Mouse (Mus musculus) kidney, adult 11 months (tissue): ENCODE results near the gene Gm10638.

ENCODE experiments used
- DNase-seq: peaks from one replicate; pipeline ENCODE4 v3.0.0; 2022

The Gm10638 gene

DNA sequence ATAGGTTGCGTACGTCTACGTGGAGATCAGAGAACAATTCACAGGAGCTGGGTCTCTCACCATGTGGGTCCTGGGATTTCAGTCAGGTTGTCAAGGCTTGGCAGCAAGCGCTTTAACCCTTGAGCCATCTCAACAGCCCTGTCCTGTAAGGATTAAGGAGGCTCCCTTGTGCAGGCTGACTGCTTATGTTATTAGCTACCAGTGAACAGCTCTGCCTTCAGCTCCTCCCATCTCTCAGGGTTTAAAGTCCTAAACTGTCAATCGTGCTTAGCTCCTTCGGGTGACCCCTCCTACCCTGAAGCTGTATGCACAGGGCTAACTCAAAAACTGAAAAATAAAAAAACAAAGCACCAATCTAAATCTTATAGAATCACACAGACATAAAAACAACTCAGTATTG is 46.0 kb downstream of the Gm10638 start:
- DNase-seq: peak; percentile 24

DNA sequence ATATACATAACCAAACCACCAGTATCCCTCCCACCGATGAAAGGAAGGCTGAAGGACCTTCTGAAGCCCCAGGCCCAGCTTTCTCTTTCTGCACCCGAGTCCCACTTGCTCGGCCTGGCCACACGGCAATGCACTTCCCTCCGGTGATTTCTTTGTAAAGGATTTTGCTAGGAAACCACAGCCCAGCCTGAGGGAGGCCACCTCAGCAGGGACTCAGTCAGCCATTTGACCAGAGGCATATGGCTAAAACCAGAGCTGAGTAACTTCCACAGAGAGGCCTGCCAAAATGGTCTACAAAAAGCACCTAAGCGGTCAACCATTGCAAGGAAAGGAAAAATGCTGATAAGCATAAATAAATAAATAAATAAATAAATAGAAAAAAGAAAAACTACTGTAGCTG is 49.2 kb downstream of the Gm10638 start:
- no peak for DNase-seq
